Mouse (Mus musculus) erythroblast, embryonic 14.5 days (primary cell): ENCODE results near the gene Nsun5.

ENCODE experiments used
- GATA1 ChIP-seq: IDR thresholded peaks from 2 replicates; pipeline ENCODE4 v1.6.1; 2012; ENCODE audit warnings: low read length, inconsistent platforms, mixed read lengths
- TAL1 ChIP-seq: IDR thresholded peaks from 3 replicates; pipeline ENCODE4 v1.6.1; 2012; ENCODE audit warnings: low read length, inconsistent platforms, mixed read lengths

- TF ChIP-seq GATA1 (no peak), TAL1 (no peak)
Measured at GRCm38 (mm10) chr5:135356090-135356489, 13.7 kb upstream of the Nsun5 start.
